Mouse (Mus musculus) limb, embryonic 10.5 days (tissue): ENCODE measurements around the gene Dglucy. TPM values are rescaled to one million over a fixed set of nuclear protein-coding genes. Genes with fewer than 3 reads are reported as not detected.

Experiments
- DNase-seq: peaks from one replicate; pipeline ENCODE4 v3.0.0-alpha.2; 2017; ENCODE audit warnings: low spot score
- H3K27ac ChIP-seq: fragments of 300-500 bp; sonication (generic); 2 replicates; pipeline ENCODE4 v1.5.1; 2016; ENCODE audit warnings: mild to moderate bottlenecking
- H3K27me3 ChIP-seq: fragments of 300-500 bp; sonication (generic); 2 replicates; pipeline ENCODE4 v1.6.1; 2016; ENCODE audit warnings: low read depth, mild to moderate bottlenecking; ENCODE audit not compliant: poor library complexity, severe bottlenecking
- H3K36me3 ChIP-seq: fragments of 300-500 bp; sonication (generic); 2 replicates; pipeline ENCODE4 v1.6.1; 2016; ENCODE audit warnings: mild to moderate bottlenecking, moderate library complexity
- H3K4me1 ChIP-seq: fragments of 300-500 bp; sonication (generic); 2 replicates; pipeline ENCODE4 v1.6.1; 2016
- H3K4me3 ChIP-seq: fragments of 300-500 bp; sonication (generic); 2 replicates; pipeline ENCODE4 v1.5.1; 2016; ENCODE audit warnings: mild to moderate bottlenecking, moderate library complexity
- H3K9me3 ChIP-seq: fragments of 300-500 bp; sonication (generic); replicated peaks from 2 replicates; pipeline ENCODE4 v1.6.1; 2016; ENCODE audit warnings: mild to moderate bottlenecking
- WGBS: fragments of 180-500 bp; shearing (Covaris S2); methylation state at CpG from one replicate; pipeline ENCODE4 v1.1.7; 2016; 5-methylcytosine and 5-hydroxymethylcytosine counted together
- polyA plus RNA-seq: library from polyadenylated mRNA; unstranded; fragments of >200 nt; fragmentation: Nextera tagmentation; extraction: Ambion mirVana; gene quantifications from 2 replicates; pipeline ENCODE4 v1.2.1, GENCODE M21; 2016

Dglucy gene
- polyA plus RNA-seq: 0.10 and 0.41 TPM in 2 replicates

GRCm38 (mm10) chr12:100778934-100779865 is at the start of gene Dglucy:
Gene Dglucy (plus strand): TSS chr12:100779057.
- Histone ChIP-seq H3K27ac (peak within 1 kb of the TSS; percentile 66), H3K4me1 (peaks cover 4% of the 10 kb centered on the region; the same call in 1 of the 2 replicates), H3K27me3 (no peaks in the 10 kb centered on the region), H3K9me3 (no peaks in the 10 kb centered on the region), H3K36me3 (no peaks in the 10 kb centered on the region), H3K4me3 (no peak within 1 kb of the TSS)
- whole genome bisulfite sequencing: 81% methylated on average over 12 of the region's 12 CpGs
- no peak for DNase-seq

GRCm38 (mm10) chr12:100735156-100735555 is 43.7 kb upstream of the Dglucy start:
- H3K27ac ChIP-seq: no peak overlapping the region
- H3K4me3 ChIP-seq: no peak overlapping the region
- H3K27me3 ChIP-seq: no peaks in the 10 kb centered on the region
- no peaks in the 10 kb centered on the region for H3K36me3 ChIP-seq
- DNase-seq: no peak
- H3K9me3 ChIP-seq: no peaks in the 10 kb centered on the region
- 0 out of 2 replicates have a peak, but pooled peaks cover 3% of the 10 kb centered on the region for H3K4me1 ChIP-seq
- 77% methylated on average over 5 of the region's 5 CpGs for WGBS

DNA sequence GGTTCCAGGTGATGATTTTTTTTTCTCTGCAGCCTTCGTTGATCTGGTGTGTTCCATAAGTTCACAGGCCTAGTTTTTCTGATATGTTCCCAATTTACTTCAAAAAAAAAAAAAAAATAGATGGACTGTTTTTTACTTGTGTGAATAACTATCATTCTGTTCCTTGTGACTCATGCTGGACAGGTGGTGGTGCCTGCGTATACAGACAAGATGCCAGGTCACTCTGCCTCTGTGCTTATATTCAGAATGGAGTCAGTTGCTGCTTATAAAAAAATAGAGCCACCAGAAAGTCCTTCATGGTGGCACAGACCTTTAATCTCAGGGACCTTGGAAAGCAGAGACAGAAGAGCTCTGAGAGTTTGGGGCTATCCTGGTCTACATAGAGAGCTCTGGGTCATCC is 43.3 kb upstream of the Dglucy start:
- WGBS: 78% methylated on average over 2 of the region's 2 CpGs
- Histone ChIP-seq H3K27me3 (no peaks in the 10 kb centered on the region), H3K27ac (no peak overlapping the region), H3K4me3 (no peak overlapping the region), H3K9me3 (no peaks in the 10 kb centered on the region), H3K4me1 (0 out of 2 replicates have a peak, but pooled peaks cover 3% of the 10 kb centered on the region), H3K36me3 (no peaks in the 10 kb centered on the region)
- DNase-seq: no peak

DNA sequence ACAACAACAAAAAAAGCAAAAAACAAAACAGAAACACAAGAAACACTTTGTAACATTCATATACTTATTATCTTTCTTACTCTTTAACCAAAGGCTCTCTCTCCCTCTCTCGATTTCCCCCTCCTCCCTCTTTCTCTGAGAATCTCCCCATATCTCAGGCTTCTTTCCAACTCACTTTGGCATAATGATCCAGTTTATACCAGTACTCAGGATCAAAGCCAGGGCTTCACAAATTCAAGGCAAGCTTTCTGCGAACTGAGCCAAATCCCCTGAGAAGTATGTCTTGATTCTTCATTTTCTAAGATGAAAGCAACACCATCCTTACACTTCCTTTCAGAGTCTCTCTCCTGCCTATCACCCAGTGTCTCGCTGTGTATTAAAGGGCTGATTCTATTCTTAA is 40.4 kb upstream of the Dglucy start:
- no peak for DNase-seq
- H3K27ac ChIP-seq: no peak overlapping the region
- H3K9me3 ChIP-seq: no peaks in the 10 kb centered on the region
- H3K4me1 ChIP-seq: 0 out of 2 replicates have a peak, but pooled peaks cover 3% of the 10 kb centered on the region
- no peaks in the 10 kb centered on the region for H3K27me3 ChIP-seq
- H3K4me3 ChIP-seq: no peak overlapping the region
- H3K36me3 ChIP-seq: no peaks in the 10 kb centered on the region
- WGBS: 76% methylated on average over 3 of the region's 3 CpGs

- DNase-seq: no peak
- no peak overlapping the region for H3K4me3 ChIP-seq
- H3K9me3 ChIP-seq: no peaks in the 10 kb centered on the region
- 83% methylated on average over 4 of the region's 4 CpGs for WGBS
- H3K27ac ChIP-seq: no peak overlapping the region
- no peaks in the 10 kb centered on the region for H3K27me3 ChIP-seq
- H3K4me1 ChIP-seq: 0 out of 2 replicates have a peak, but pooled peaks cover 3% of the 10 kb centered on the region
- no peaks in the 10 kb centered on the region for H3K36me3 ChIP-seq
Observed at GRCm38 (mm10) chr12:100739011-100739570, 39.8 kb upstream of the Dglucy start.

DNA sequence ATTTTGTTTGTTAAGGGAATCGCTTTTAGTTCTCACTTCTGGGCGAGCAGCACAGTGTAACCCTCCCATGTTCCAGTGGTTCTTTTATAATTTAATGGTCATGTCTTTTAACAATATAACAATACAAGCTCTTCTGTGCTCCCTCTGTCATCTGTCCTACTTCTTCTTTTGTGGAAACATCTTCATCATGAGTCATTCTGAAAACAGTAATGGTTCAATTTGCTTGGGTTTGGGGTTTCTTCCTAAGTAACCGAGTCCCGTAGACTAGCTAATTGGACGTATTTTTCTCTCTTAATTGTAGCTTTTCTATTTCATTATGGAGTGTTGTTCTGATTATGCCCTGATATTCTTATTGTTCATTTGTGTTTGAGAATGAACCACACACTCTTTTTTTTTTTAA is 38.5 kb upstream of the Dglucy start:
- no peak overlapping the region for H3K4me3 ChIP-seq
- WGBS: 95% methylated on average over 5 of the region's 5 CpGs
- no peaks in the 10 kb centered on the region for H3K9me3 ChIP-seq
- no peaks in the 10 kb centered on the region for H3K27me3 ChIP-seq
- 0 out of 2 replicates have a peak, but pooled peaks cover under 1% of the 10 kb centered on the region for H3K4me1 ChIP-seq
- no peaks in the 10 kb centered on the region for H3K36me3 ChIP-seq
- no peak overlapping the region for H3K27ac ChIP-seq
- no peak for DNase-seq

DNA sequence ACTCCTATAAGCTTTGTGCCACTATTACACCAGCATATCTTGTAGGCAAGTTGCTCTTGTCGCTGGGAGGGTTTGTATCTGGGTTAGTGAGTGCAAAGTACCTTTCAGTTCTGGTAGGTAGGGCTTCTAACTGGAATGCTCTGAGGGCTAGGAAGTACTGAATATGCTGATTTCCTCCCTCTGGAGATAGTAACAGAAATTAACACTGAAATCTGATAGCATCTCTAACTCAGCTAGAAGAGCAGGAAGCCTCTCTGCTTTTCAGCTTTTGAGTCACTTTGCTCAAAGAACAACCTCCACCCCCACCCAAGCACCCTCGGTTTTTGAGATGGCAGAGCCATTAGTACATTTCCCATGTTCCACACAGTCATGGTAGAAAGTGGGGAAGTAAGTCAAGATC is 36.4 kb upstream of the Dglucy start:
- Histone ChIP-seq H3K9me3 (no peaks in the 10 kb centered on the region), H3K4me1 (no peaks in the 10 kb centered on the region), H3K36me3 (no peaks in the 10 kb centered on the region), H3K27me3 (no peaks in the 10 kb centered on the region), H3K27ac (no peak overlapping the region), H3K4me3 (no peak overlapping the region)
- 78% methylated on average over 2 of the region's 2 CpGs for WGBS
- DNase-seq: no peak

DNA sequence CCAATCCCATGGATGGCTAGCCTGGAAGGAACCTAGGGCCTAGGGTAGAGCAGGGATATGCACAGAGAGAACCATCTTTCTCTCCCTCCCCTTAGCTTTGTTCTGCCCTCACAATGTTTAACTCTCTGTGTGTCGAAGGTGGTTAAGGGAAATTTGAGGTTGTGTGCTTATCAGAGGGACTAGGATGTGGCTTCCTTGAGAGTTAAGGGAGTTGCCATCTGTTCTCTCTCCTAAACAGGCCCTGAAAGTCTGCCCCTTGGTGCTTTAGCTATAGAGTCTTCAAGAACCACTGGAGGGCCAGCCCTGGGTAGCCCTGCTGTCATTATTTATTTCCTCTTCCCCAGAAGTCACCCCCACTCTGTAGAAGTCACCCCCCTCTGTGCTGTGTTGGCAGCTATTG is 25.9 kb upstream of the Dglucy start:
- WGBS: 57% methylated on average over 1 of the region's 1 CpGs

DNA sequence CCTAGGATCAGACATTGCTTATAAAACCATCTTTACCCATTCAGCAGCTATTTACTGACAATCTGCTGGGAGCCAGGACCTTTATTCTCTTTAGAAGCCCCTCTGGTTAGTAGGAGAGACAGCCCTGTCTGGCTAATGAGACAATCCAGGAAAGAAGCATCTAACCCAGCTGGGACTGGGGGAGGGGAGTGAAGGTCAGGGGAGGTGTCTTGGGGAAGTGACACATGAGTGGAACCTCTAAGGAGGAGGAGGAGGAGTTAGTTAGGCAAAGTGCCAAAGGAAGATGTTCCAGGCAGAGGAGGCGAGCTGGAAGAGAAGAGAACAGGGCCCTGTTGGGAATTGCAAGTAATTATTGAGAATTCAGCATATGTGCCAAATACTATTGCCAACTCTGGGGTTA is 25.1 kb upstream of the Dglucy start:
- 62% methylated on average over 1 of the region's 1 CpGs for WGBS
- no peak for DNase-seq
- Histone ChIP-seq H3K9me3 (no peaks in the 10 kb centered on the region), H3K36me3 (no peaks in the 10 kb centered on the region), H3K4me3 (no peak overlapping the region), H3K27ac (no peak overlapping the region), H3K4me1 (no peaks in the 10 kb centered on the region), H3K27me3 (no peaks in the 10 kb centered on the region)

More for the DNA sequence above, 25.9 kb upstream of the Dglucy start:
- no peaks in the 10 kb centered on the region for H3K27me3 ChIP-seq
- H3K36me3 ChIP-seq: no peaks in the 10 kb centered on the region
- no peaks in the 10 kb centered on the region for H3K4me1 ChIP-seq
- DNase-seq: no peak
- no peak overlapping the region for H3K4me3 ChIP-seq
- no peaks in the 10 kb centered on the region for H3K9me3 ChIP-seq
- no peak overlapping the region for H3K27ac ChIP-seq

DNA sequence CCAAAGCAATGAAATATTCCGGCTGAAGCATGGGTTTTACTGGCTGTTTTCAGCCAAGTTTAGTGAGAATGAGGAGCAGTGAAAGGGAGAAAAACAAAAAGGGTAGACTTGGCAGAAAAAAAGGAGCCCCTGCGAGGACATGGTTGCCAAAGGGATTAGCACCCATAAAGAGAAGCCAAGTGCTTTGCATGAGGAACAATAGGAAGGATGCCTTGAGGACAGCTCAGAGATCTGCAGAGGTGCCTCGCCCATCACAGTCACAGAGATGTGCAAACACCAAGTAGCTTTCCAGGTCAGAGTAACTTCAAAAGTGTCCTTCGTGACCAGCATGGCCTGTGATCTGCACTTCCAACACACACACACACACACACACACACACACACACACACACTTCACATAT is 21.4 kb upstream of the Dglucy start:
- H3K4me1 ChIP-seq: no peaks in the 10 kb centered on the region
- no peak overlapping the region for H3K4me3 ChIP-seq
- WGBS: 55% methylated on average over 4 of the region's 4 CpGs
- no peaks in the 10 kb centered on the region for H3K27me3 ChIP-seq
- no peak for DNase-seq
- no peaks in the 10 kb centered on the region for H3K36me3 ChIP-seq
- no peaks in the 10 kb centered on the region for H3K9me3 ChIP-seq
- H3K27ac ChIP-seq: no peak overlapping the region

GRCm38 (mm10) chr12:100762663-100763425 is 16.0 kb upstream of the Dglucy start:
- H3K4me3 ChIP-seq: no peak overlapping the region
- H3K27ac ChIP-seq: no peak overlapping the region
- H3K36me3 ChIP-seq: no peaks in the 10 kb centered on the region
- no peaks in the 10 kb centered on the region for H3K4me1 ChIP-seq
- no peaks in the 10 kb centered on the region for H3K27me3 ChIP-seq
- H3K9me3 ChIP-seq: no peaks in the 10 kb centered on the region
- DNase-seq: no peak
- 84% methylated on average over 11 of the region's 11 CpGs for WGBS

DNA sequence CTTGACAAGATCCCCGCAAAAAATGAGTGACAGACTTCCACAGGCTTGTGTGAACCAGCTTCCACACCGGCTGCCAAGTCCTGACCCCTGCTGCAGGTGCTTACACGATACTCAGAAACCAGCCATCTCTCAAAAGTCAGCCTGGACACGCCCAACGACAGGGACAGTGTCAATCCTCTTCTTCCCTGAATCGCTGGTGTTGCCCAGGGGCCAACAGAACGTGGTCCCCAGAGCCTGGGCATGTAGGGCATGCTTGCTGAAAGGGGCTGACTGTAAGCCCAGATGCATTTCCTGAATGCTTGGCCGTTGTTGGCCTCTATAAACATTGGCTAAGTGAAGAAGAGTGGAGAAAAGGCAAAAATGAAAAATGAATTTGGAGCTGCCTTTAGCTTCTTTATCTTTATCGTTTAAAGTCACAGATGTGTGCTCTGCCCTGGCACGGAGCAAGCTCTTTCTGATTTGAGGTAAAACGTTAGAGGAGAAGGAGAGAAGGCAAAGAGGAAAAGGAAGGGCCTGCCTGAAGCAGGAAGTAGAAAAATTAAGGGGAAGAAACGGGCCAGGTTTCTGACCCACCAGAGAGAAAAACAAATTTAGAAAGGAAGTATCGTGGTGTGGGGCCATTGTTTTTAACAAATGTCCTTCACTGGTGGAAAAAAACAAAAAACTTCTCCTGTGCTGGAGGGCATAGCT is 14.4 kb upstream of the Dglucy start:
- DNase-seq: no peak
- Histone ChIP-seq H3K36me3 (no peaks in the 10 kb centered on the region), H3K27me3 (no peaks in the 10 kb centered on the region), H3K27ac (no peak overlapping the region), H3K9me3 (no peaks in the 10 kb centered on the region), H3K4me1 (no peaks in the 10 kb centered on the region), H3K4me3 (no peak overlapping the region)
- 69% methylated on average over 13 of the region's 13 CpGs for WGBS
